Mouse (Mus musculus) heart, embryonic 11.5 days (tissue): ENCODE results near the gene Dzip1. TPM values are rescaled to one million over a fixed set of nuclear protein-coding genes. Genes with fewer than 3 reads are reported as not detected.

Source experiments
- ATAC-seq: fragments of 200-750 bp; cut with Nextera tagmentation; replicated peaks from 2 replicates; pipeline ENCODE4 v1.8.0; 2017; ENCODE audit warnings: moderate library complexity; ENCODE audit not compliant: insufficient number of reproducible peaks, low FRiP score, low TSS enrichment
- H3K27ac ChIP-seq: fragments of 300-500 bp; sonication (generic); 2 replicates; pipeline ENCODE4 v1.5.1; 2014; ENCODE audit warnings: mild to moderate bottlenecking, low read depth, low read length
- H3K27me3 ChIP-seq: fragments of 300-500 bp; sonication (generic); 2 replicates; pipeline ENCODE4 v1.6.1; 2014; ENCODE audit warnings: mild to moderate bottlenecking, low read length, mixed read lengths; ENCODE audit not compliant: control insufficient read depth, insufficient read depth
- H3K36me3 ChIP-seq: fragments of 300-500 bp; sonication (generic); 2 replicates; pipeline ENCODE4 v1.6.1; 2014; ENCODE audit warnings: mild to moderate bottlenecking, low read length, moderate library complexity, mixed read lengths; ENCODE audit not compliant: control insufficient read depth, insufficient read depth
- H3K4me1 ChIP-seq: fragments of 300-500 bp; sonication (generic); 2 replicates; pipeline ENCODE4 v1.6.1; 2014; ENCODE audit warnings: low read length; ENCODE audit not compliant: control insufficient read depth, insufficient read depth
- H3K4me2 ChIP-seq: fragments of 300-500 bp; sonication (generic); 2 replicates; pipeline ENCODE4 v1.6.1; 2014; ENCODE audit warnings: mild to moderate bottlenecking, moderate library complexity
- H3K4me3 ChIP-seq: fragments of 300-500 bp; sonication (generic); 2 replicates; pipeline ENCODE4 v1.5.1; 2014; ENCODE audit warnings: low read depth, low read length
- H3K9ac ChIP-seq: fragments of 300-500 bp; sonication (generic); 2 replicates; pipeline ENCODE4 v1.6.1; 2014; ENCODE audit warnings: mild to moderate bottlenecking, low read depth, low read length, moderate library complexity
- H3K9me3 ChIP-seq: fragments of 300-500 bp; sonication (generic); replicated peaks from 2 replicates; pipeline ENCODE4 v1.6.1; 2016; ENCODE audit warnings: low read length; ENCODE audit not compliant: control insufficient read depth
- WGBS: fragments of 180-500 bp; shearing (Covaris S2); extraction: QIAGEN DNeasy Blood & Tissue Kit; methylation state at CpG from one replicate; pipeline ENCODE4 v1.1.7; 2014; ENCODE audit not compliant: insufficient replicate concordance; 5-methylcytosine and 5-hydroxymethylcytosine counted together
- polyA plus RNA-seq: library from polyadenylated mRNA; unstranded; fragments of >200 nt; fragmentation: Nextera tagmentation; extraction: Ambion mirVana; gene quantifications from 2 replicates; pipeline ENCODE4 v1.2.1, GENCODE M21; 2014

Gene Dzip1
- polyA plus RNA-seq, 1 experiment from 2014 or later: 13.2 TPM

GRCm38 (mm10) chr14:118942076-118942475, 16.8 kb upstream of the Dzip1 start:
- H3K4me1 ChIP-seq: peaks cover 14% of the 10 kb centered on the region
- 0 out of 2 replicates have a peak overlapping the region, but pooled peaks have one; percentile 43 for H3K9ac ChIP-seq
- no peak overlapping the region; the same call in 1 of the 2 replicates for H3K27ac ChIP-seq
- H3K36me3 ChIP-seq: no peaks in the 10 kb centered on the region
- no peaks in the 10 kb centered on the region for H3K9me3 ChIP-seq
- H3K4me3 ChIP-seq: no peak overlapping the region
- 47% methylated on average over 12 of the region's 12 CpGs for WGBS
- H3K4me2 ChIP-seq: no peak overlapping the region
- H3K27me3 ChIP-seq: no peaks in the 10 kb centered on the region
- ATAC-seq: no peak

GRCm38 (mm10) chr14:118940796-118941495, 15.7 kb upstream of the Dzip1 start:
- 74% methylated on average over 4 of the region's 4 CpGs for WGBS
- Histone ChIP-seq H3K4me2 (no peak overlapping the region), H3K4me1 (peaks cover 18% of the 10 kb centered on the region), H3K9ac (no peak overlapping the region), H3K4me3 (no peak overlapping the region), H3K36me3 (no peaks in the 10 kb centered on the region), H3K27me3 (no peaks in the 10 kb centered on the region), H3K27ac (no peak overlapping the region), H3K9me3 (no peaks in the 10 kb centered on the region)
- no peak for ATAC-seq

- H3K9me3 ChIP-seq: no peaks in the 10 kb centered on the region
- H3K27me3 ChIP-seq: no peaks in the 10 kb centered on the region
- peak overlapping the region; percentile 99 for H3K4me3 ChIP-seq
- WGBS: 2% methylated on average over 7 of the region's 7 CpGs
- no peaks in the 10 kb centered on the region for H3K36me3 ChIP-seq
- no peak for ATAC-seq
- peak overlapping the region; percentile 67 for H3K4me2 ChIP-seq
- peaks cover 18% of the 10 kb centered on the region for H3K4me1 ChIP-seq
- peak overlapping the region; percentile 99 for H3K9ac ChIP-seq
- peak overlapping the region; percentile 96; the same call in 1 of the 2 replicates for H3K27ac ChIP-seq
Measured at GRCm38 (mm10) chr14:118938551-118938950, 13.3 kb upstream of the Dzip1 start.

GRCm38 (mm10) chr14:118937533-118938492, 12.6 kb upstream of the Dzip1 start, which contains the start of gene Dnajc3:
TSS of gene Dnajc3 (plus strand) at chr14:118937976.
- Histone ChIP-seq H3K27me3 (no peaks in the 10 kb centered on the region), H3K4me2 (peak within 1 kb of the TSS; percentile 86), H3K9me3 (no peaks in the 10 kb centered on the region), H3K4me1 (peaks cover 18% of the 10 kb centered on the region), H3K36me3 (no peaks in the 10 kb centered on the region), H3K27ac (peak within 1 kb of the TSS; percentile 96), H3K4me3 (peak within 1 kb of the TSS; percentile 99), H3K9ac (peak within 1 kb of the TSS; percentile 99)
- ATAC-seq: peak; percentile 99
- under 1% methylated on average over 121 of the region's 124 CpGs for WGBS

- Histone ChIP-seq H3K9ac (peak overlapping the region; percentile 99), H3K27me3 (no peaks in the 10 kb centered on the region), H3K9me3 (no peaks in the 10 kb centered on the region), H3K4me1 (peaks cover 16% of the 10 kb centered on the region), H3K4me3 (peak overlapping the region; percentile 99), H3K4me2 (peak overlapping the region; percentile 86), H3K27ac (peak overlapping the region; percentile 81), H3K36me3 (no peaks in the 10 kb centered on the region)
- WGBS: 26% methylated on average over 4 of the region's 4 CpGs
- ATAC-seq: no peak
Measured at GRCm38 (mm10) chr14:118936952-118937351, 11.7 kb upstream of the Dzip1 start.

GRCm38 (mm10) chr14:118936236-118936635, 11.0 kb upstream of the Dzip1 start:
- Histone ChIP-seq H3K27ac (no peak overlapping the region), H3K4me3 (no peak overlapping the region), H3K27me3 (no peaks in the 10 kb centered on the region), H3K9ac (no peak overlapping the region), H3K9me3 (no peaks in the 10 kb centered on the region), H3K36me3 (no peaks in the 10 kb centered on the region), H3K4me2 (no peak overlapping the region), H3K4me1 (peaks cover 15% of the 10 kb centered on the region)
- WGBS: 56% methylated on average over 3 of the region's 3 CpGs
- no peak for ATAC-seq

- H3K4me3 ChIP-seq: no peak overlapping the region
- H3K27ac ChIP-seq: no peak overlapping the region
- 82% methylated on average over 9 of the region's 9 CpGs for WGBS
- ATAC-seq: no peak
- H3K27me3 ChIP-seq: no peaks in the 10 kb centered on the region
- peaks cover 15% of the 10 kb centered on the region for H3K4me1 ChIP-seq
- no peak overlapping the region for H3K4me2 ChIP-seq
- no peak overlapping the region for H3K9ac ChIP-seq
- no peaks in the 10 kb centered on the region for H3K9me3 ChIP-seq
- no peaks in the 10 kb centered on the region for H3K36me3 ChIP-seq
Measured at GRCm38 (mm10) chr14:118934686-118935085, 9.4 kb upstream of the Dzip1 start.

- no peak overlapping the region for H3K9ac ChIP-seq
- H3K27me3 ChIP-seq: no peaks in the 10 kb centered on the region
- H3K36me3 ChIP-seq: no peaks in the 10 kb centered on the region
- H3K27ac ChIP-seq: no peak overlapping the region
- WGBS: 65% methylated on average over 8 of the region's 8 CpGs
- H3K4me3 ChIP-seq: no peak overlapping the region
- H3K4me1 ChIP-seq: peaks cover 5% of the 10 kb centered on the region; the same call in 1 of the 2 replicates
- no peak for ATAC-seq
- H3K9me3 ChIP-seq: no peaks in the 10 kb centered on the region
- H3K4me2 ChIP-seq: no peak overlapping the region
Measured at GRCm38 (mm10) chr14:118932956-118933355, 7.7 kb upstream of the Dzip1 start.
